Mouse (Mus musculus): ENCODE measurements at regions not wholly inside any gene's neighbourhood (a gene's known extent, or its start where the extent isn't known, plus 50 kb on each side); places are given as distances from the start of the nearest gene placed in this dataset.

DNA sequence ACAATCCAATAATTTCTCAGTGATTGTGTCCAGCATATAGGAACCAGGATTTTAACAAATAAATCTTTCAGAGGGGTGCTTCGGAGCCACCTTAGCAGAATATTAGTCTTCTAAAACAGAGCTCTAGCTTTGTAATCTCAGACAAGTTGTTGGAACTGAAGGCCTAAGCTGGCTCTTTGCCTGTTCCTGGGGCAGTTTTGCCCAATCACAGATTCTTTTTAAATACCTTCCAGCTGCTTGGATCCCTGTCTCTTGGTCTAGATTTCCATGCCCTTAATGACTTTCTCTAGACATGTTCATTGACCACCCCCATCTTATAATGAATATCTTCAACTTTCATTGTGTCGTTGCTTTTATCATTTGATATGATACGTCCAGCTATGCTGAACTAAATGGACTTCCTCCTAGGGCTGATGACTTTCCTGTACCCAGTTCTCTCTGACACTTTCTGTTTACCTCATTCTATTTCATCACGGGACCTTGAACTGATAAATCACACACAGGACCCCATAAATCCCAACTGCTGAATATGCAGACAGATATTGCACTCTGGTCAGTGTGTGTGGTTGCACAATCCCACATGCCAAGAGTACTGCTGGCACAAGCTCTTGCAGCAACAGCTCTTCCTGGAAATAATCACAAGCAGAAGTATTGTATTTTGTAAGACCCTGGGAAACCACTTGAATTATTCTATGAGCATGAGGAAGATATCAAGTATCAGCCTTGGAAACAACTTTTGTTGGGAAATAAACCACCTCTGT lies 440.4 kb downstream of the Slc22a22 start:
- Histone ChIP-seq H3K27me3 (replicated peaks; ENCODE audit: low read depth, poor library complexity, severe bottlenecking) (no peaks in the 10 kb centered on the region), H3K4me1 (peaks cover 14% of the 10 kb centered on the region), H3K27ac (replicated peaks) (no peak overlapping the region), H3K36me3 (replicated peaks) (no peaks in the 10 kb centered on the region), H3K4me3 (no peak overlapping the region), H3K9me3 (no peaks in the 10 kb centered on the region)
- DNase-seq (ENCODE audit: low spot score) = no peak
- 90% methylated on average over 4 of the region's 4 CpGs for WGBS

DNA sequence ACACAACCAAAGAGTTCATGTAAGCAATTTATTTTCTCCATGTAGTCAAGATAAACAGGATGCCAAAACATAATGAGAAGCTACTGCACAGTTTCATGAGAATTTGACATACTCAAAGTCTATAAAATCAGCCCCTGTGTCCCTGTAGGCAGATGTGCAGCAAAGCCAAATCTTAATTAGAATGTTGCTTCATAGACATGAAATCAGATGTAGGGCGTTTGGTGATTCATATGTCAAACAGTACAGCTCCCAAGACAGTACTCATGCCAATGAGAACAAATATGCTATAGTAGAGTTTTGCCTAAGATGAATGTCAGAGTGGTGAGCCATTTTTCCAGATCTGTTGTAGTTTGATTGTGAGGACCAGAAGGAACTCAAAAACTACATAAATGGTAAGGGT lies 444.4 kb downstream of the Slc22a22 start:
- Histone ChIP-seq H3K4me3 (no peak overlapping the region), H3K9me3 (no peaks in the 10 kb centered on the region), H3K36me3 (replicated peaks) (no peaks in the 10 kb centered on the region), H3K27me3 (replicated peaks; ENCODE audit: low read depth, poor library complexity, severe bottlenecking) (no peaks in the 10 kb centered on the region), H3K4me1 (no peaks in the 10 kb centered on the region), H3K27ac (replicated peaks) (no peak overlapping the region)
- WGBS = 85% methylated on average over 1 of the region's 1 CpGs
- no peak for DNase-seq (ENCODE audit: low spot score)
